Mouse (Mus musculus) heart, embryonic 10.5 days (tissue): ENCODE results near the gene Wdr37. TPM values are rescaled to one million over a fixed set of nuclear protein-coding genes. Genes with fewer than 3 reads are reported as not detected.
A peak's percentile ranks its signal among the peaks of the same experiment; 100 is the strongest.
"Not testable (repeated sequence)": the region's sequence is repeated elsewhere in the genome, so short reads cannot be mapped to it uniquely, and the experiment has no call there.

ENCODE experiments used
- DNase-seq: peaks from one replicate; pipeline ENCODE4 v3.0.0-alpha.2; 2017; ENCODE audit warnings: low spot score
- H3K27ac ChIP-seq: fragments of 300-500 bp; sonication (generic); 2 replicates; pipeline ENCODE4 v1.5.1; 2016; ENCODE audit warnings: mild to moderate bottlenecking
- H3K27me3 ChIP-seq: fragments of 300-500 bp; sonication (generic); 2 replicates; pipeline ENCODE4 v1.6.1; 2016; ENCODE audit warnings: mild to moderate bottlenecking; ENCODE audit not compliant: poor library complexity, insufficient read depth, severe bottlenecking
- H3K36me3 ChIP-seq: fragments of 300-500 bp; sonication (generic); 2 replicates; pipeline ENCODE4 v1.6.1; 2016; ENCODE audit warnings: mild to moderate bottlenecking, moderate library complexity
- H3K4me1 ChIP-seq: fragments of 300-500 bp; sonication (generic); 2 replicates; pipeline ENCODE4 v1.6.1; 2016; ENCODE audit warnings: mild to moderate bottlenecking
- H3K4me3 ChIP-seq: fragments of 300-500 bp; sonication (generic); 2 replicates; pipeline ENCODE4 v1.5.1; 2016; ENCODE audit warnings: mild to moderate bottlenecking, moderate library complexity
- H3K9me3 ChIP-seq: fragments of 300-500 bp; sonication (generic); 2 replicates; pipeline ENCODE4 v1.6.1; 2016; ENCODE audit warnings: mild to moderate bottlenecking, moderate library complexity
- WGBS: fragments of 180-500 bp; shearing (Covaris S2); methylation state at CpG from one replicate; pipeline ENCODE4 v1.1.7; 2016; 5-methylcytosine and 5-hydroxymethylcytosine counted together
- polyA plus RNA-seq: library from polyadenylated mRNA; unstranded; fragments of >200 nt; fragmentation: Nextera tagmentation; extraction: Ambion mirVana; gene quantifications from 2 replicates; pipeline ENCODE4 v1.2.1, GENCODE M21; 2016

Gene Wdr37
- polyA plus RNA-seq, 1 experiment from 2014 or later: 20.2 TPM

DNA sequence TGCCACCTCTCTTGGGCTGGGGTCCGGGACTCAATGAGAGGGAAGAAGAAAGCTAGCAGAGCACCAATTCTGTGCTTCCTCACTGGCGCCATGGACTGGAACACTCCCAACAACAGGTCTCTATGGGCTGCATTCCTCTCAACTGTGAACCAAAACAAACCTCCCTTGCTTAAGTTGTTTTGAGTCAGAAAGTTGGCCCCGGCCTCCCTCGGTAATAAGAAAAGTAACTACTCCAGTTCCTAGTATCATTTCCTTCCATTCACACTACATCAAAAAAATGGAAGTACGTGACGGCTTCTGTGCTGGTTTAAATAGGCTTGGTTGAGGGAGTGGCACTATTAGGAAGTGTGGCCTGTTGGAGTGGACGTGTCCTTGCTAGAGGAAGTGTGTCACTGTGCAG, 5.1 kb downstream of the Wdr37 start:
- Histone ChIP-seq H3K9me3 (no peaks in the 10 kb centered on the region), H3K4me3 (no peak overlapping the region), H3K27me3 (no peaks in the 10 kb centered on the region), H3K4me1 (peaks cover 7% of the 10 kb centered on the region), H3K27ac (no peak overlapping the region), H3K36me3 (peaks cover 9% of the 10 kb centered on the region; the same call in 1 of the 2 replicates)
- DNase-seq: no peak
- WGBS: 87% methylated on average over 7 of the region's 7 CpGs

DNA sequence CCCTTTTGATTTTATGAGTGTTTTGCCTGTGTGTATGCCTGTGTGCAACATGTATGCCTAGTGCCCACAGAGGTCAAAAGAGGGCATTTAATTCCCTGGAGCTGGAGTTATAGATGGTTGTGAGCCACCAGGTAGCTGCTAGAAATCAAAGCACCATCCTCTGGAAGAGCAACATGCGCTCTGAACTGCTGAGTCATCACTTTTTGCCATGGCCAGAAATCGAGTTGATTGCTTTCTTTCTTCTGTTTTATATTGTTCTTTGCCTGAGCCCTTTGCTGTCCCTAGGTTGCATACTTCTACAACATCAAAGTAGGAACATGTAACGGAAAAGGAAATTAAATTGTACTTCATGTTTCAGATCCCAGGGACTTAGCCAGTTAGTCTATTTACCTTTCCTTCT, 6.7 kb downstream of the Wdr37 start:
- Histone ChIP-seq H3K36me3 (peaks cover 18% of the 10 kb centered on the region), H3K4me1 (peaks cover 6% of the 10 kb centered on the region), H3K27me3 (no peaks in the 10 kb centered on the region), H3K4me3 (no peak overlapping the region), H3K9me3 (no peaks in the 10 kb centered on the region), H3K27ac (no peak overlapping the region)
- no peak for DNase-seq
- WGBS: 88% methylated on average over 3 of the region's 3 CpGs

DNA sequence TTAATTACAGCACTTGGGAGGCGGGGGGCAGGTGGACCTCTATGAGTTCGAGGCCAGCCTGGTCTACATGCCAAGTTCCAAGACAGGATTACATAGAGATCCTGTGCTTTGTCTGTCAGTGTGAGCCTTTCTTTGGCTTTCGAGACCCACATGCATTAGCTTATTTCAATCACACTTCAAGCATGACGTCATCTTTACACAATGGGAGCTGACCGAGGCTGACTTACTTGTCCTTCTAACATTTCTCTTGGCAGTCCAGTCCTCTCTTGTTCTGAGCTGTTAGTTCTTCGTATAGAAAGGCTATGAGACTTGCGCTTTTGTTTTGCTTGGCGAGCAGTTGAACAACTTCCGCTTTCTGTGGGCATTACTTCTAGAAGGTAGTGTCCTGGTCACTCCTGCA, 10.8 kb downstream of the Wdr37 start:
- WGBS: 93% methylated on average over 9 of the region's 9 CpGs
- H3K4me3 ChIP-seq: no peak overlapping the region
- DNase-seq: no peak
- H3K27ac ChIP-seq: no peak overlapping the region
- H3K9me3 ChIP-seq: no peaks in the 10 kb centered on the region
- H3K36me3 ChIP-seq: peaks cover 30% of the 10 kb centered on the region
- no peaks in the 10 kb centered on the region for H3K27me3 ChIP-seq
- no peaks in the 10 kb centered on the region for H3K4me1 ChIP-seq

DNA sequence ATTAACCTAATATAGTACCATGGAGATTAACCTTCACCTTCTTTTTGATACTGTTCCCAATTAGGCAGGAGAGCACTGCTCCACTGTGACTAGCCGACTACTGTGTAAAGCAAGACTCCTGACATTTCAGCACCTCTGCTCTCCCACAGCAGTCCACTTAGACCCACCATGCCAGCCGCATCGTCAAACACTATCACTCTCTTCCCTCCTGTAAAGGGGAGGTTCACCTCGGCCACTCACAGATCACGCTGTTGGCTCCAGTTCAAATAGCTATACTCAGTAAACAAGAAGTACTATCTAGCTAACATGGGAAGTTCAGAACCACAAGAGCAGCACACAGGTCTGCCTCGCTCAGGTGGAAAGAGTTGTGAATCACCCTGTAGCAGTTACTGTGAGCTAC, 13.3 kb downstream of the Wdr37 start:
- Histone ChIP-seq H3K4me1 (no peaks in the 10 kb centered on the region), H3K36me3 (peaks cover 37% of the 10 kb centered on the region), H3K4me3 (no peak overlapping the region), H3K27me3 (no peaks in the 10 kb centered on the region), H3K27ac (no peak overlapping the region), H3K9me3 (no peaks in the 10 kb centered on the region)
- 61% methylated on average over 6 of the region's 6 CpGs for WGBS
- DNase-seq: no peak

GRCm38 (mm10) chr13:8854769-8855168, 16.9 kb downstream of the Wdr37 start:
- Histone ChIP-seq H3K4me1 (no peaks in the 10 kb centered on the region), H3K4me3 (no peak overlapping the region), H3K9me3 (no peaks in the 10 kb centered on the region), H3K27me3 (no peaks in the 10 kb centered on the region), H3K36me3 (peaks cover 39% of the 10 kb centered on the region), H3K27ac (no peak overlapping the region)
- no peak for DNase-seq
- WGBS: 89% methylated on average over 2 of the region's 2 CpGs

DNA sequence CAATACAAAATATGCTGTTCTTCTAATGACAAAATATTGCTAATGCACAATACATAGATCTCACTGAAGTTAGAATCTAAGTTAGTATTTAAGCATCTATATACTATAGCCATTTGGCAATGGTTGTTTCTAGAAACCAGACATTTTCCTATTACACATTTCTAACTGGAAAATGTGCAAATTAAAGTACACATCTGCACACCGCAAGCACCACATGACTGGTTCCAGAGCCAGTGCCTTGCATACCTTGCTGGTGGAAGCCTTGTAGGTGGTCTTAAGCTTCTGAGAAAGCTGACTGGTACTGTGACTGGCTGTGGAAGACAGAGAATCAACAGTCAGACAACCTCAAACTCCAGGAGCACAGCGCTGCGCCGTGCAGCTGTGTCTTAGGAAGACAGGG, 18.3 kb downstream of the Wdr37 start:
- Histone ChIP-seq H3K27ac (no peak overlapping the region), H3K27me3 (no peaks in the 10 kb centered on the region), H3K36me3 (peaks cover 42% of the 10 kb centered on the region), H3K9me3 (no peaks in the 10 kb centered on the region), H3K4me3 (no peak overlapping the region), H3K4me1 (no peaks in the 10 kb centered on the region)
- WGBS: 95% methylated on average over 4 of the region's 4 CpGs
- no peak for DNase-seq

- no peaks in the 10 kb centered on the region for H3K4me1 ChIP-seq
- no peak overlapping the region for H3K4me3 ChIP-seq
- 49% methylated on average over 1 of the region's 1 CpGs for WGBS
- no peak for DNase-seq
- H3K27ac ChIP-seq: no peak overlapping the region
- peaks cover 55% of the 10 kb centered on the region for H3K36me3 ChIP-seq
- H3K27me3 ChIP-seq: no peaks in the 10 kb centered on the region
- H3K9me3 ChIP-seq: no peaks in the 10 kb centered on the region
These were observed 22.4 kb downstream of the Wdr37 start for GRCm38 (mm10) chr13:8849311-8849710.

GRCm38 (mm10) chr13:8847702-8848101, 24.0 kb downstream of the Wdr37 start:
- no peak for DNase-seq
- Histone ChIP-seq H3K4me1 (no peaks in the 10 kb centered on the region), H3K27me3 (no peaks in the 10 kb centered on the region), H3K9me3 (no peaks in the 10 kb centered on the region), H3K36me3 (peaks cover 54% of the 10 kb centered on the region), H3K27ac (no peak overlapping the region), H3K4me3 (no peak overlapping the region)
- 49% methylated on average over 2 of the region's 2 CpGs for WGBS

GRCm38 (mm10) chr13:8842273-8842672, 29.4 kb downstream of the Wdr37 start:
- Histone ChIP-seq H3K27me3 (no peaks in the 10 kb centered on the region), H3K27ac (no peak overlapping the region), H3K9me3 (no peaks in the 10 kb centered on the region), H3K4me1 (no peaks in the 10 kb centered on the region), H3K36me3 (peaks cover 78% of the 10 kb centered on the region), H3K4me3 (no peak overlapping the region)
- no peak for DNase-seq
- WGBS: 87% methylated on average over 3 of the region's 3 CpGs

GRCm38 (mm10) chr13:8841846-8842245, 29.9 kb downstream of the Wdr37 start:
- H3K36me3 ChIP-seq: peaks cover 74% of the 10 kb centered on the region
- not testable (repeated sequence) for H3K4me3 ChIP-seq, DNase-seq, H3K27ac ChIP-seq, H3K4me1 ChIP-seq, H3K9me3 ChIP-seq, H3K27me3 ChIP-seq
- WGBS: 90% methylated on average over 7 of the region's 7 CpGs

GRCm38 (mm10) chr13:8840941-8841340, 30.8 kb downstream of the Wdr37 start:
- Histone ChIP-seq H3K4me3 (no peak overlapping the region), H3K9me3 (no peaks in the 10 kb centered on the region), H3K27ac (no peak overlapping the region), H3K36me3 (peaks cover 76% of the 10 kb centered on the region), H3K27me3 (no peaks in the 10 kb centered on the region), H3K4me1 (no peaks in the 10 kb centered on the region)
- DNase-seq: no peak
- 73% methylated on average over 2 of the region's 2 CpGs for WGBS

GRCm38 (mm10) chr13:8839937-8840336, 31.8 kb downstream of the Wdr37 start:
- no peaks in the 10 kb centered on the region for H3K27me3 ChIP-seq
- no peak for DNase-seq
- H3K4me1 ChIP-seq: no peaks in the 10 kb centered on the region
- H3K4me3 ChIP-seq: no peak overlapping the region
- H3K36me3 ChIP-seq: peaks cover 82% of the 10 kb centered on the region
- H3K9me3 ChIP-seq: no peaks in the 10 kb centered on the region
- 73% methylated on average over 6 of the region's 6 CpGs for WGBS
- 0 out of 2 replicates have a peak overlapping the region, but pooled peaks have one; percentile 42 for H3K27ac ChIP-seq

GRCm38 (mm10) chr13:8839111-8839510, 32.6 kb downstream of the Wdr37 start:
- H3K4me1 ChIP-seq: no peaks in the 10 kb centered on the region
- no peak overlapping the region for H3K4me3 ChIP-seq
- H3K27me3 ChIP-seq: no peaks in the 10 kb centered on the region
- WGBS: 90% methylated on average over 10 of the region's 10 CpGs
- H3K9me3 ChIP-seq: no peaks in the 10 kb centered on the region
- H3K36me3 ChIP-seq: peaks cover 89% of the 10 kb centered on the region
- no peak for DNase-seq
- H3K27ac ChIP-seq: peak overlapping the region; percentile 42; the same call in 1 of the 2 replicates

GRCm38 (mm10) chr13:8838394-8838793, 33.3 kb downstream of the Wdr37 start:
- WGBS: 85% methylated on average over 3 of the region's 3 CpGs
- peaks cover 91% of the 10 kb centered on the region for H3K36me3 ChIP-seq
- DNase-seq: no peak

More at GRCm38 (mm10) chr13:8838394-8838793, 33.3 kb downstream of the Wdr37 start:
- H3K27me3 ChIP-seq: no peaks in the 10 kb centered on the region
- H3K9me3 ChIP-seq: no peaks in the 10 kb centered on the region
- H3K4me3 ChIP-seq: no peak overlapping the region
- no peaks in the 10 kb centered on the region for H3K4me1 ChIP-seq
- H3K27ac ChIP-seq: no peak overlapping the region
